Mouse (Mus musculus) c-Kit-positive CD71-negative TER-119-negative erythroid progenitor cells, embryonic 14.5 days (primary cell): ENCODE results near the gene Thumpd1.
"Not testable (repeated sequence)": the region's sequence is repeated elsewhere in the genome, so short reads cannot be mapped to it uniquely, and the experiment has no call there.

Experiments used
- DNase-seq: peaks from one replicate; pipeline ENCODE4 v3.0.0-alpha.2; 2013; ENCODE audit warnings: low read depth

Thumpd1 gene

DNA sequence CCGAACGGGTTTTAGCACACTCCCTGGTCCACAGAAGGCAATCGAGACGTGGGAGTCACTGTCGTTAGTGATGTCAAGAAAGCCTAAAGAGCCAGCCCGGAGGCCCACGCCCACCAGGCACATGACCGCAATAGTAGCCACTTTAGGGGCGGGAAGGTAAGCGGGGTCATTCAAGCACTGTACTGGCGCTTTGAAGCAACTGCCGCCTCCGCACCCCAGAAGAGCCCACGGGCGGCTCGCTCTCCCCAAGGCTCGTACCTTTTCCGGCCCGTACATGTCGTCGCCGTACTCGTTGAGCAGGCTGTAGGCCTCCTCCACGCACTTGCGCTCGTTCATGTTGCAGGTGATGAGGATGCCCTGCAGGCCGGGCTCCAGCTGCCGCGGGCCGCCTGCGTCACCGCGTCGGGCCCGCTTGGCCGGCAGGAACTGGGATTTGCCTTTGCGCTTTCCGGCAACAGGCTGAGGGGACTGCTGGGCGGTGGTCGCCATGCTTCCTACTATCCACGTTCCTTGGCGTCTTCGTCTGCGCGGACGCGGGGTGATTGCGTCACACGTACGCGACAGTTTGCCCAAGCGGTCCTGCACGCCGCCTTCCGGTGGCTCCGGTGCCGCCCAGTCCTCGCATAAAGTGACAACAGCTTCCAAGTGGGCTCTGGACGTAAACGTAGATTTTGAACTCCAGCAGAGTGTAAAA is at the start of gene Thumpd1:
Gene Thumpd1 (minus strand): TSS at position 546 of the 694 bp plus-strand sequence.
- DNase-seq, result peak; percentile 85

DNA sequence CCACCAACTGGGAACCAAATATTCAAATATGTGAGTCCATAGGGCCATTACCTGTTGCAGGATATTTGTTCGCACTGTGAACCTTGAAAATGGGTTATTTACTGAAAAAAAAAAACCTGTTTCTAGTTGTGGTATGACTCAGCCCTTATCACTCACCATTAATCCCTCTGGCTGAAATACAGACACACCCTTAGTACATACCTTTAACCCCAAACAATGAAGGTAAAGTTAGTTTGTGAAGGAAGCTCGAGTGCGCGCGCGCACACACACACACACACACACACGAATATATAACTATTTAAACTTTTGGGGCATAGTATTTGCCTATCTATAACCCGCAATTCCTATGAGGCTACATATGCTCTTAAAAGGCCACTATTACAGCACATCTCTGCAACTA is 49.3 kb upstream of the Thumpd1 start:
- DNase-seq, result no peak

DNA sequence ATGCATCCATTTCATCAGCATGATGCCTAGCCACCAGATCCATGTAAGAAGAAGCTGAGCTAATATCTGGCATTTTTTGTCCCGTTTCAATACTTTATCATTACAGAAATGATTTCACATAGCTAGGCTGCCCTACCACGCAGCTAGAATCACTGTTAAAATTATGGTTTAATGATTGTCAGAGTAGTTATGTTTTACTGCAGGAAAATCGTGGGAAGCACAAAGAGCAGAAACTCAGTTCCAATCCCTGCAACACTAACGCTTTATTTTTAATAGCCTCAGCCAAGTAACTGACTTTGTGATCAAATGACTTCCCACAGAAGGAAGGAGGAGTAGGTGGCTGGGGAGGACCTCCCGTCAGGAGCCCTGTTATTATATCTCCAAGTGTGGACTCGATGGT is 46.4 kb upstream of the Thumpd1 start:
- no peak for DNase-seq

DNA sequence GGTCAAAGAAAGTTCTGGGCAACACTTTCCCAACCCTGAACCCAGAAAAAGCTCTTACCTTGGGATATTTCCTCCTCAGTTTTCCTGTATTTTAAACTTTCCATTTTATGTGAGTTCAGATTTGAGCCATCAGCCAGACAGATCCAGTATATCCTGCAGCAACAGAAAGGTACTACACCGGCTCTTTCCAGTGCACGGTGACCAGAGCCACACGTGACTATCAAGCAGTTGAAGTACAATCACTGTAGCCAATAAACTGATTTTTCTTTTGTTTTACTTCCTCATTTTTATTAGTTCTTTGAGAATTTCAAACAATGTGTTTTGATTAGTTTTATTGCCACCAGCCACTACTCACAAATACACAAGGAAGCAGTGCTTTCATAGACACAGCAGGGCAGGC is 43.8 kb upstream of the Thumpd1 start:
- no peak for DNase-seq

DNA sequence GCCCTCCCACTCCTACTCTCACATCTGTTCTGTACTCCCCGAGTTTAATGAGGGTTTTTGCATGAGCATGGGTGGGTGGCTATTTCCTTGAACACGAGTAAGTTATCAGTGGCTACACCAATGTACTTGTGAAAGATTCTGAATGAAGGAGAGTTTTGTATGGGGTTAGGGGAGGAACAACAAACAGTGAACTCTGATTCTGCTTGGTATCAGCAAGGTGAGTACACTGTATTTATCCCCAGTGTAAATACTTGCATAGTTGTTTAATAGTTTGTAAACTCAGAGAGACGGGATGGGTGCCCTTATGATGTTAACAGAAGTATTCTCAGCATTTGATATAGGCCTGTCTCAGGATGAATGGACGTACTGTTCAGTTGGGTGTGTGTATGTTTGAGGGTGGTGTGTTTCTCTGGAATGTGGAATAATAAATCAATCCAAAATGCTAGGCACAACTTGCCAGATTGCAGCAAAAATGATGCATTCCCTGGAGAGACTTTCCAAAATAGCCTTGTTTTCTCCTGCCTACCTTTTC is 41.6 kb upstream of the Thumpd1 start:
- DNase-seq, result no peak

DNA sequence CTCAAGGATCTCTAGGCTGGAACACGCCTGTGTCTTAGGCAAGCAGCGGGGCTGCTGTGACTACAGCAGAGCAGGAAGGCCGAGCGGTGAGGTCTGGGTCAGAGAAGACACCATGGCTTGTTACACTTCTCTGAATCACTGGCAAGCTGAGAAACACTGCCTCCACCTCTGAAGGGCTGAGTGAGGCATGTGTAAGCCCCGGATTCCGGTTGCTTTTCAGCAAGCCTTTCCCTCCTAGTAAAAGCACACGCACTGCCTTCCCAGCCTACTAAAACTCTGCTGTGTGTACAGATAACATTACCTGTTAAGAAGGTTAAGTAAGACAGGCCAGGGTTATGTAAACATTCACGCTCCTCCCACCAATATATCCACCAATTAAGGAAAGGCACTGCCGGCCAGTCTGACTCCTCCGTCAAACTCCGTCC is 39.9 kb upstream of the Thumpd1 start, which contains the start of gene Acsm3:
Gene Acsm3 (plus strand): TSS at position 397 of the 425 bp plus-strand sequence.
- DNase-seq, result no peak

DNA sequence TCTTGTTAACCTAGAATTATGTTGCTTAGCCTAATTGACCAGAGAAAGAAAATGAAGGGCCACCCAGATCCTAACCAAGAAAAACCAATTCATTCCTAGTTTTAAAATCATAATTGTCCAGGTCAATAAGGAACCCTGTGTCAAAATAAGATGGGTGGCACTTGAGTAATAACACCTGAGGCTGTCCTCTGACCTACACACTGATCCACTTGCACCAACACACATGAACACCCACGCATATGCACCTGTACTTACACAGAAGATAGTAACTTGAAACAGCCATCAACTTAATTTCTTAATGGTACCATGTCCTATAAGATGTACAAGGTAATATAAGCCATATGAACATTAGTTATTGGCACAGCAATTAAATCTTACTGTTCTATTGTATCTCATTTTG is 33.1 kb upstream of the Thumpd1 start:
- DNase-seq, result no peak

DNA sequence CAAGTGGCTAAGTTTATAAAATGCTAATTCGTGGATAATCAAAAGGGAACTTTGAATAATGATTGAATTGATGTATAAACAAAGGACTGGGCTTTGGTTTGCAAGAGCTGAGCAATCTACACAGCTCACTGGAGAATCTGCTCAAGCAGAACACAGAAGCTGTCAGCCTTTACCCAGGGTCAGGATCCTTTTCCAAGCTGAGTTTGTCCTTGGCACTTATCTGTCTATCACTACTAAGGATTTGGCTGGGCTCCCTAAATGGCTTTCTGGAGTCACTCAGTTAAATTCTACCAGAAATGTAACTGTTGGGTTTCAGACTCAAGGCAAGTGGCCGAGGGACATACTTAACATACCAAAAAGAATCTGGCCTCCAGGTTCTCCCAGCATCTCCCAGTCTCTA is 29.3 kb upstream of the Thumpd1 start:
- DNase-seq, result no peak

DNA sequence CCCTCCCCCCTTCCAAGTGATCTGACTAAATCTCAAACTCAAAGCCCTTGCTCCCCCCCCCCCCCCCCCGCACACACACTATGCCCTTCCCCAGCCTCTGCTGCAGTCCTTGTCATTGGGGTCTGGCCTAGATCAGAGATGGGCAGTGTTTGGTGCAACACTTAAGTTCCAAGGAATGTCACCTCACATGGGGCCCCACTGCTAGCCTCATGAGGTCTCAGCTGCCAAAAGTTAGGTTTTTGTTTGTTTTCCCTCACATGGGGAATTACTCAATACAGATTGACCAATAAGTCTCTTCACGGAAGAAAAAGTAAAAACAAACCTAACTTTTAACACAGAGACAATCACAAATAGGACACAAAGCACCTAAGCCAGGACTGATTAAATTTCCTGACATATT is 28.2 kb upstream of the Thumpd1 start:
- DNase-seq, result no peak

DNA sequence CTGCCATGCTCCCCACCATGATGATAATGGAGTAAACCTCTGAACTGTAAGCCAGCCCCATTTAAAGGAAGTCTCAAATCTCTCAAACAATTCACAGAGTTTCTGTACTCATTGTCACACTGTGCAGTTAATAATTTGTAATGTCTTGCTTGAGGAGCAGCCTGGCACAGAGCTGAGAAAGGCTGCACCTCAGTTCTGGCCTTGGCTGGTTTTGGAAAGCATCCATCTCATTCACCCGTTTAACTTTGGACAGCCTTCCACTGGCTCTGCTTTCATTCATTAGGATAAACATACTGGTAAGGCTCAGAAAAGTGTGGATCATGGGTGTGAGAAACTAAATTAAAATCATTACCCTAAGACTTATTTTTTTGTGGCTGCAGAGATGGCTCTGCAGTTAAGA is 25.3 kb upstream of the Thumpd1 start:
- no peak for DNase-seq

DNA sequence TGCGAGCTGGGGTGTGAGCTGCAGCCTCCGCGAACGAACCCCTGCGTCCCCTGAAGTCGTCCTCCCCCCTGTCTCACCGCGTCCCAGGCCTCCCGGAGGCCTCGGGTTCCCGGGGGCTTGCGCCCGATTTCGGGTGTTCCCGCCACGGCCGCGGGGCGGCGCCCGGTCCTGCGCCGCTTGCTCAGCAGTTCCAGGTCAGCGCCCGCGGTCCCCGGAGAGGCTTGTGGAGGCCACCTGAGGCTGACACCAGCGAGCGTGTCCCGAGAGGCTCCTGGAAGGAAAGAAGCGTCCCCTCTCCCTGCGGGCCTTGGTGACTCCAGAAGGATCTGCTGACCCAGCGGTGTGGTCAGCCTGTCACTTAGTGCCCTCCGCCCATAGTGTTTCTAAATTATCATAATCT is 23.7 kb upstream of the Thumpd1 start:
- peak; percentile 31 for DNase-seq

DNA sequence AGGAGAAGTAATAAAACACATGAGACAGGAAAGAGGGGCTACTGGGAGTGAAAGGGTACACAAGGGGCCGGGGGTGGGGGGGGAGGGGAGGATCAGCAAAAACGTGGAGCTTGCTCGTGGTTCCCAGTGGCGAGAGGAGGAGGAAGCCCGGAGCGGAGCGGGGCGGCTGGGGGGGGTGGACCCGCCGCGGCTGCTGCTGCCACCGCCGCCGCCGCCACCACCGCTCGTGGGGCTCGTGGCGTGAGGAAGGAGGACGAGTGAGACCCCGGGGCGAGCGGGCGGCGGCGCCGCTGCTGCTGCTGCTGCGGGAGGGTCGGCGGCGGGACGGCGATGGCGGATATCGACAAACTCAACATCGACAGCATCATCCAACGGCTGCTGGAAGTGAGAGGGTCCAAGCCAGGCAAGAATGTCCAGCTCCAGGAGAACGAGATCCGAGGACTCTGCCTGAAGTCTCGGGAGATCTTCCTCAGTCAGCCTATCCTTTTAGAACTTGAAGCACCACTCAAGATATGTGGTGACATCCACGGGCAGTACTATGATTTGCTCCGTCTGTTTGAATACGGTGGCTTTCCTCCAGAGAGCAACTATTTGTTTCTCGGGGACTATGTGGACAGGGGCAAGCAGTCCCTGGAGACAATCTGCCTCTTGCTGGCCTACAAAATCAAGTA is 19.3 kb upstream of the Thumpd1 start:
- not testable (repeated sequence) for DNase-seq

DNA sequence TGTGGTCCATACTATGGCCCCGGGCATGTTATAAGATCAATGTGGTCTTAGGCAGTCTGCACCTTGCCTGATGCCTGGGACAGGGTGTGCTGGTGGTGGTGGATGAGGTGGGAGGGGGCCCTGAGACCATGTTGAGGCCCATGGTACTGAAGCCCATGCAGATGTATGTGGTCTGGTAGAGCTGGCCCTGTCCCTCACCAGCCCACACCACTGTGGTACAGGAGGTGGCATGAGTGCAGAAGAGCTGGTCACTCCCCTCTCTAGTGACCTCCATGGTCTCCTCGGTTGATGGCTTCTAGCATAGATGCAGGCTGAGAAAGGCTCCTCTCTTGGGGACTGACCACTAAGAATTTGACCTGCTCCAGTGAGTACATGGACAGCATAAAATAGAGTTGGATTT is 18.3 kb upstream of the Thumpd1 start:
- DNase-seq, result no peak

DNA sequence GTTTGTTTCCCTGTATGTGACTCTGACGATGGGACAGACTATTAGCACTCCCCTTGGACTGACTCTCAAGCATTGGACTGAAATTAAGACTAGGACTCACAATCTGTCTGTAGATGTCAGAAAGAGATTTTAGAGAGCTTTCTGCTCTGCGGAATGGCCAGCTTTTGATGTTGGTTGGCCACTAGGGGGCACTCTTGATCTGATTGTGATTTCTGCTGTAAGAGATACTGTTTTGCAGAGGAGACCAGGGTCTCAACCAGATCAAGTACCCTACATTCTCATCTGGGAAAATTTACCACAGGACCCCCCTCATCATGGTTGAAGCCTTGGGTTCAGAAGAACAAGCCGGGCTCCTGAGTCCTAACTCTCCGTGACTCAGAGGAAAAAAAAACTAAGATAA is 10.7 kb upstream of the Thumpd1 start:
- peak; percentile 13 for DNase-seq

DNA sequence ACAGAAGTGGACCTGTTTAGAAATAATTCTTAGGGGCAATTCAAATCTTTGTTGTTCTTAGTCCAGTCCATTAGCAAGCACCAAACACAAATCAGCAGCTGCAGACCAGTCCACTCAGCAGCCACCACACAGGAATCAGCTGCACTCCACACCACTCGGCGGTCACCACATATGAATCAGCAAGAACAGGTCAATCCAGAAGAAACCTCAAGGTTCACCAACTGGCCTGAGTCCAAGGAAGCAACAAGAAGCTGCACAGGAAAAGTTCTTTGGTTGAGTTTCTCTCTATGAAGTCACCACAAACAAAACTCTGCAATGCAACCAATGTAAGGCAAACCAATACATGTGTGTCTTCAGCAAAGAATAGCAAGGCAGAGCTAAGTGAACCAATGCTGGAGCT is 7.0 kb upstream of the Thumpd1 start:
- no peak for DNase-seq

DNA sequence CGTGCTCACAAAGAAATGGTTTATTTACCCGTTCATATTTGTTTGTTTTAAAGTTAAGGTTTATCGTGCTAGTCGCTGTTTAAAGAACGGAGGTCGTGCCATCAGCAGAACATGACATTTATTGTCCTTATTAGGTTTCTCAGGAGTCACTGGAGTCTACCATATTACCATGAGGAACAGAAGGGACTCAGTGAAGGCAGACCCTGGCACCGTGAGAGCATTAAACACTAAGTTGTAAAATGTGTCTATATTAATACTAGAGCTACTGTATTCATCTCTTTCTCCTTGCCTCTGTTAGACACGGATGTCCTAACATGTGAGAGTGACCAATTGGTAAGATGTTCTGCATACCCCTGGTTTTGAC is 331 bp upstream of the Thumpd1 start:
- DNase-seq, result no peak

DNA sequence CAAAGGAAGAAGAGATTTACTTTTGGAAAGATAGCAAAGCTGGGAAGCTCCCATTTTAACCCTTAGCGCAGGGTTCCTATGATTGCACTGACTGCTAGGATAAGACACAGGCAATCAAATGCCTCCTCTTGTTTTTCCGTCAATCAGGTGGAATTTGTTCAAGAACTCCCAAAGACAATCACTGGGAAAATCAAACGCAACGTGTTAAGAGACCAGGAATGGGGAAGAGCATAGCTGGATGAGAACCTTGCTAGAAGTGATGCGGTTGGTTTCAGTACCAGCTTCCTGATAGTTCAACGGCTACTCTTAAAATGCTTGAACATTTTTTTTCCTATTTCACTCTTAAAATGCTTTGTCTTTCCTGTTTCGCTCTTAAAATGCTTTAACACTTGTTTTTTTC is 6.5 kb downstream of the Thumpd1 start:
- DNase-seq, result no peak

DNA sequence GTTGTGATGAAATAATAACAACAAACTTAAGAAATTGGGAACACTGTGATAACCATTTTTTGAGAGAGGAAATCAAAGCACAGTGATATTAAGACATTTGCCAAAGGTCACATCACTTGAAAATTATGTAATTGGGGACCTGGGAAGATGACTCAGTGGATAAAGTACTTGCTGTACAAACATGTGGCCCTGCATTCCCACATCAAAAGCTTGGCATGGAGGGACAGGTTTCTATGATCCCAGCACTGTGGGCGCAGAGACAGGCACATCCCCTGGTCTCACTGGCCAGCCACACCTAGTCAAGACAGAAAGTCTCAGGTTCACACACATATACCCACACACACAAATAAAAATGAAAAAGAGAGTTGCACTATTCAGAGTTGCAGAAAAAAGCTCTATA is 25.7 kb downstream of the Thumpd1 start:
- no peak for DNase-seq

DNA sequence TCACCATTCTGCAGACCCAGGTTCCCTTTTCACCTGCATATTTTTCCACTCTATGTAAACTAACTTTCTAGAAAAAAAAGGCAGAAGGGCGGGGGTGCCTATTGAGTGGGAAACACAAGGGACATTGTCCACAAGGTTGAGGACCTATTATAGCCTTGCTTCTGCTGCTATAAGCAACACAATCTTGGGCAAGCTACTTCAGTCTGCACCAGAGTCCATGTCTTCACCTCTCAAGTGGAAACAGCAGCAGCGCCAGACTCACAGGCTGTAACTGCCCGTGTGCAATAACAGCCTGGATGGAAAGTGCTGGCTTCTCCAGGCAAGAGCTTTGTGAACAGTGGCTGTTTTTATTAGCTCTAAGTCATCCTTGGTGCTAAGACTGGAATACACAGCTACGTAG is 28.3 kb downstream of the Thumpd1 start:
- DNase-seq, result no peak

DNA sequence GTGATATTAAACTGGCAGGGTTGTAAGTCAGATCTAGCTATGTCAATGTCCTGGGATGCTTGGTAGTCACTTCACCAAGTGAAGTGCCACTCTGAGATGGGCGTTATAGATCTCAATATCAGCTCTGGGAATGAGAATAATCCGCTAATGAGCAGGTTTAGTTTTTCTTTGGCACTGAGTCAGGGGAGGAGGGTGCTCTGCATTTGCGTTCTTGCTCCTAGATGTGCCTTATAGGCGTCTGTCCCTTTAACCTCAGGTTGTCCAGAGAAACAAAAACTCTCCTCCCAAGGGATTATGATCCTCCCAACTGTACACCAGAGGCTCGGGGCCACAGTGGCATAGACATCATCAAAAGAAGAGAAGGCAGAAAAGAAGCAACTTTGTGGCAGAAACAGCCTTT is 30.9 kb downstream of the Thumpd1 start, which contains the start of gene Acsm4:
Gene Acsm4 (plus strand): TSS at position 301 of the 400 bp plus-strand sequence.
- no peak for DNase-seq

DNA sequence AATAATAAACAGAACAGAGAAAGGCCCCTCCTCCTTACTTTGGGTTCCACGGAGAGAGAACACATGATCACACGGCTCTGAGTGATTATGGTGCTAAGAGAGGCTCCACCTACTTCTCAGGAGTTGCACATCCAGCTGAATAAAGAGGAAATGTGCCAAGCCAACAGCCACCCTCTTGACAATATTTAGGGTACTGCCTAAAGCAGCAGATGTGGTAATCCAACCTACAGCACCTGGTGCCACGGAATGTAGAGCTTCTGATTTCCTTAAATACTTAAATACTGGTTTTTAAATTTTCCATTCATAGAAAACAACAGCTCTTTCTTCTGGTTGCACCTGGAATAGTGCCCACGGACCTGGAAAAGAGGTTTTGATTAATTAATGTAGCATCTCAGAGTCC is 37.9 kb downstream of the Thumpd1 start:
- no peak for DNase-seq

DNA sequence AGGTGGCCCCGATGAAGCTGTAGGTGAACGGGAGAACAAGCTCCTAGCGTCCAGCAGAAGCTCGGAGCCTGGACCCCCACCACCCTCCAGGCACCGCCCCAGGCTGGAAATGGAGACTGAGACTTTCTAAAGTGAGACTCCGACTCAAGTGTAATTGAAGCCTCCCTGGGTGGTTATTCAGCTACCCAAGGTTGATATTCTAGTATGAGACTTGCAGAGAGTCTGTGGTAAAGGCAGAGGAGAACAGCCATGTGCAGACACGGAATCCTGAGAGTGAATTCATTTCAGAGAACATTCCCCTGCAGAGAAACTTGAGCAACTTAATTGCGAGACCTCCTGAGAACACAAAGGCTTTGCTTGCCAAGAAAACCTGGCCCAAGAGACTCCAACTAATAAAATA is 40.5 kb downstream of the Thumpd1 start:
- no peak for DNase-seq

DNA sequence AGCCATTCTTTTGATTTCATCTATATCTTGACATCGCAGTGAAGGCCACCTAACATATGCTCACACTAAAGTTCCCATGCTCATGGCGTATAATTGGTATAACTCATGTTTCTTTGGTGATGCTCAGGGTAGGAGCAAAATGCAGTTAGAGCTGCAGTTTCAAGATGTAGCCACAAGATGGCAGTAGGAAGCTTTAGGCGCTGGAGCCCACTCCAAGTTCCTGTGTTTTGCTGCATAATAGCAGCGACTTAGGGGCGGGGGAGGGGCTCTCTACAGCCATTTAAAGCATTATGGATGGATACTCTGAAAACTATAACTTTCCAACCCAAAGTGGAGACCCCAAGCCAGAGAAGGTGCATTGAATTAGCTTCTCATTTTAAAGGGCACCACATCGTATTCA is 47.1 kb downstream of the Thumpd1 start:
- no peak for DNase-seq

DNA sequence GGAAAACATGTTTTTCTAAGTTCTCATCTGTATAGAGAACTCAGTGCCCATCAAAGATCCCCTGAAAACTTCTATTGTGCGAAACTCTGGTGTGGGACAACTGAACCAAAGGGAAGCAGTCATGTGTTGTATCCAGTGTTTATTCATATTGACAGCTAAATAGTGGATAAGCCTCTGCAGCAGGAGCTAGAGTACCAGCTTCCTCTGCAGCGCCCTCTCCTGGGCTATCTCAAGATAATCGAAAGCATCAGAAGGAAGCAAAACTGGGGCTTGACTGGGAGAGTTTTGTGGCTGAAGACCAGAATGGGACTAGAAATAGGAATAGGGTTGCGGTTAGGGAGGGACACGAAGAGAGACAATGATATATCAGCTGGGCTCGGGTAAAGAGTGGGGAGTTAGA is 49.7 kb downstream of the Thumpd1 start:
- DNase-seq, result no peak
